Mouse (Mus musculus) kidney, embryonic 15.5 days (tissue): ENCODE data around the gene Golim4. TPM values are rescaled to one million over a fixed set of nuclear protein-coding genes. Genes with fewer than 3 reads are reported as not detected.

Experiments used
- ATAC-seq: fragments of 200-750 bp; cut with Nextera tagmentation; replicated peaks from 2 replicates; pipeline ENCODE4 v1.8.0; 2017; ENCODE audit warnings: moderate TSS enrichment; ENCODE audit not compliant: low FRiP score
- H3K27ac ChIP-seq: fragments of 300-500 bp; sonication (generic); 2 replicates; pipeline ENCODE4 v1.5.1; 2015; ENCODE audit warnings: mild to moderate bottlenecking, inconsistent platforms
- H3K27me3 ChIP-seq: fragments of 300-500 bp; sonication (generic); 2 replicates; pipeline ENCODE4 v1.6.1; 2015; ENCODE audit warnings: inconsistent platforms
- H3K36me3 ChIP-seq: fragments of 300-500 bp; sonication (generic); 2 replicates; pipeline ENCODE4 v1.6.1; 2015; ENCODE audit warnings: inconsistent platforms
- H3K4me1 ChIP-seq: fragments of 300-500 bp; sonication (generic); 2 replicates; pipeline ENCODE4 v1.6.1; 2015; ENCODE audit warnings: inconsistent platforms
- H3K4me2 ChIP-seq: fragments of 300-500 bp; sonication (generic); 2 replicates; pipeline ENCODE4 v1.6.1; 2015; ENCODE audit warnings: moderate library complexity, mild to moderate bottlenecking, inconsistent platforms
- H3K4me3 ChIP-seq: fragments of 300-500 bp; sonication (generic); replicated peaks from 2 replicates; pipeline ENCODE4 v1.5.1; 2015; ENCODE audit warnings: mild to moderate bottlenecking, inconsistent platforms
- H3K9ac ChIP-seq: fragments of 300-500 bp; sonication (generic); 2 replicates; pipeline ENCODE4 v1.6.1; 2015; ENCODE audit warnings: mild to moderate bottlenecking, inconsistent platforms
- H3K9me3 ChIP-seq: fragments of 300-500 bp; sonication (generic); replicated peaks from 2 replicates; pipeline ENCODE4 v1.6.1; 2016; ENCODE audit warnings: inconsistent platforms
- WGBS: fragments of 180-500 bp; shearing (Covaris S2); methylation state at CpG from one replicate; pipeline ENCODE4 v1.1.7; 2015; ENCODE audit warnings: mixed read lengths; 5-methylcytosine and 5-hydroxymethylcytosine counted together
- polyA plus RNA-seq: library from polyadenylated mRNA; unstranded; fragments of >200 nt; fragmentation: Nextera tagmentation; extraction: Ambion mirVana; gene quantifications from 2 replicates; pipeline ENCODE4 v1.2.1, GENCODE M21; 2015

Golim4 gene
- polyA plus RNA-seq, 1 experiment from 2014 or later, result 65.7 TPM

- no peak for ATAC-seq
- H3K27ac ChIP-seq, result no peak overlapping the region
- H3K9me3 ChIP-seq, result no peaks in the 10 kb centered on the region
- 79% methylated on average over 5 of the region's 5 CpGs for WGBS
- H3K4me2 ChIP-seq, result no peak overlapping the region
- H3K4me1 ChIP-seq, result peaks cover 15% of the 10 kb centered on the region
- no peak overlapping the region for H3K9ac ChIP-seq
- peaks cover 11% of the 10 kb centered on the region; the same call in 1 of the 2 replicates for H3K36me3 ChIP-seq
- H3K27me3 ChIP-seq, result no peaks in the 10 kb centered on the region
- no peak overlapping the region for H3K4me3 ChIP-seq
Measured at GRCm38 (mm10) chr3:75949358-75949757, 7.4 kb downstream of the Golim4 start.

DNA sequence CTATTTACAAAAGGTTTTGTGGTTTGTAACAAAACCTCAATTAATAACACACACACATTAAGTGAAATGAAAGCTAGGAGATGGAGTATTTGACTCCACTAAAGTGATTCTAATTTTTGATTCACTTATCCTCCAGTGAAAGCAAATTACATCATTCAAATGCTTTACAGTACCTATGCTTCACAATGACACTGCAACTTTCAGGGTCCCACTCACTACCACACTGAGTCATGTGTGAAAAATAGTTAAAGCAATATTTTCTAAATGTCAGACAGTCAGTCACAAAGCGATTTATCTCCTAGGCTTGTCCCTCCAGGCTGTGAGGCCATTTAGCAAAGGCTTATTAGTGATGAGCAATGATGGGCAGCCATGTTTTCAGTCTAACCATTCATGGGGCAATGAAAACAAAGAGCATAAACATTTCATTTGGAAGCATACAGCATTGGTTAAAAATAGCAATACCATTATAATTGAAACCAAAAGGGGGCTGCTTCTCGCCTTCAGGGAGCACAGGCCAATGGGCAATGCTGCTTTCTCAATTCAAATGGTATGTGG, 8.1 kb downstream of the Golim4 start:
- Histone ChIP-seq H3K4me2 (no peak overlapping the region), H3K36me3 (peaks cover 11% of the 10 kb centered on the region; the same call in 1 of the 2 replicates), H3K4me1 (peaks cover 8% of the 10 kb centered on the region), H3K27me3 (no peaks in the 10 kb centered on the region), H3K9ac (no peak overlapping the region), H3K9me3 (no peaks in the 10 kb centered on the region), H3K27ac (no peak overlapping the region), H3K4me3 (no peak overlapping the region)
- WGBS, result 79% methylated on average over 2 of the region's 2 CpGs
- no peak for ATAC-seq

GRCm38 (mm10) chr3:75948003-75948402, 8.7 kb downstream of the Golim4 start:
- Histone ChIP-seq H3K4me1 (peaks cover 5% of the 10 kb centered on the region), H3K9ac (no peak overlapping the region), H3K27me3 (no peaks in the 10 kb centered on the region), H3K4me3 (no peak overlapping the region), H3K4me2 (no peak overlapping the region), H3K27ac (no peak overlapping the region), H3K36me3 (peaks cover 11% of the 10 kb centered on the region; the same call in 1 of the 2 replicates), H3K9me3 (no peaks in the 10 kb centered on the region)
- WGBS, result 88% methylated on average over 1 of the region's 1 CpGs
- ATAC-seq, result no peak

GRCm38 (mm10) chr3:75942303-75943060, 14.3 kb downstream of the Golim4 start:
- peaks cover 12% of the 10 kb centered on the region; the same call in 1 of the 2 replicates for H3K36me3 ChIP-seq
- no peaks in the 10 kb centered on the region for H3K27me3 ChIP-seq
- peaks cover 12% of the 10 kb centered on the region for H3K4me1 ChIP-seq
- ATAC-seq, result no peak
- 63% methylated on average over 12 of the region's 12 CpGs for WGBS
- H3K9me3 ChIP-seq, result no peaks in the 10 kb centered on the region
- no peak overlapping the region for H3K4me3 ChIP-seq
- H3K4me2 ChIP-seq, result no peak overlapping the region
- H3K9ac ChIP-seq, result no peak overlapping the region
- no peak overlapping the region for H3K27ac ChIP-seq

- peaks cover 12% of the 10 kb centered on the region; the same call in 1 of the 2 replicates for H3K36me3 ChIP-seq
- no peak overlapping the region for H3K9ac ChIP-seq
- H3K4me1 ChIP-seq, result peaks cover 12% of the 10 kb centered on the region
- WGBS, result 86% methylated on average over 1 of the region's 1 CpGs
- no peak overlapping the region for H3K4me2 ChIP-seq
- no peak for ATAC-seq
- H3K4me3 ChIP-seq, result no peak overlapping the region
- H3K27me3 ChIP-seq, result no peaks in the 10 kb centered on the region
- H3K9me3 ChIP-seq, result no peaks in the 10 kb centered on the region
- H3K27ac ChIP-seq, result no peak overlapping the region
Measured at GRCm38 (mm10) chr3:75941864-75942263, 14.9 kb downstream of the Golim4 start.

GRCm38 (mm10) chr3:75936152-75936551, 20.6 kb downstream of the Golim4 start:
- Histone ChIP-seq H3K4me3 (no peak overlapping the region), H3K9me3 (no peaks in the 10 kb centered on the region; the same call in 1 of the 2 replicates), H3K27me3 (no peaks in the 10 kb centered on the region), H3K4me1 (no peaks in the 10 kb centered on the region), H3K4me2 (no peak overlapping the region), H3K27ac (no peak overlapping the region), H3K9ac (no peak overlapping the region), H3K36me3 (peaks cover 13% of the 10 kb centered on the region; the same call in 1 of the 2 replicates)
- WGBS, result 86% methylated on average over 2 of the region's 2 CpGs
- no peak for ATAC-seq

- Histone ChIP-seq H3K9ac (no peak overlapping the region), H3K4me1 (0 out of 2 replicates have a peak, but pooled peaks cover 3% of the 10 kb centered on the region), H3K27ac (0 out of 2 replicates have a peak overlapping the region, but pooled peaks have one; percentile 2), H3K9me3 (no peaks in the 10 kb centered on the region; the same call in 1 of the 2 replicates), H3K4me3 (no peak overlapping the region), H3K4me2 (no peak overlapping the region), H3K27me3 (no peaks in the 10 kb centered on the region), H3K36me3 (peaks cover 9% of the 10 kb centered on the region; the same call in 1 of the 2 replicates)
- WGBS, result 78% methylated on average over 2 of the region's 2 CpGs
- peak; percentile 62 for ATAC-seq
Measured at GRCm38 (mm10) chr3:75930659-75931225, 26.0 kb downstream of the Golim4 start.

- no peaks in the 10 kb centered on the region; the same call in 1 of the 2 replicates for H3K9me3 ChIP-seq
- no peaks in the 10 kb centered on the region for H3K27me3 ChIP-seq
- 0 out of 2 replicates have a peak, but pooled peaks cover 3% of the 10 kb centered on the region for H3K4me1 ChIP-seq
- 0 out of 2 replicates have a peak overlapping the region, but pooled peaks have one; percentile 2 for H3K27ac ChIP-seq
- H3K4me3 ChIP-seq, result no peak overlapping the region
- no peak overlapping the region for H3K9ac ChIP-seq
- WGBS, result 93% methylated on average over 7 of the region's 7 CpGs
- H3K4me2 ChIP-seq, result no peak overlapping the region
- ATAC-seq, result no peak
- peaks cover 9% of the 10 kb centered on the region; the same call in 1 of the 2 replicates for H3K36me3 ChIP-seq
Measured at GRCm38 (mm10) chr3:75929926-75930548, 26.7 kb downstream of the Golim4 start.

GRCm38 (mm10) chr3:75926327-75926726, 30.4 kb downstream of the Golim4 start:
- 84% methylated on average over 3 of the region's 3 CpGs for WGBS
- ATAC-seq, result no peak
- no peaks in the 10 kb centered on the region for H3K9me3 ChIP-seq
- H3K9ac ChIP-seq, result no peak overlapping the region
- H3K27me3 ChIP-seq, result no peaks in the 10 kb centered on the region
- H3K27ac ChIP-seq, result no peak overlapping the region
- H3K36me3 ChIP-seq, result no peaks in the 10 kb centered on the region
- H3K4me2 ChIP-seq, result no peak overlapping the region
- H3K4me1 ChIP-seq, result 0 out of 2 replicates have a peak, but pooled peaks cover 3% of the 10 kb centered on the region
- no peak overlapping the region for H3K4me3 ChIP-seq

DNA sequence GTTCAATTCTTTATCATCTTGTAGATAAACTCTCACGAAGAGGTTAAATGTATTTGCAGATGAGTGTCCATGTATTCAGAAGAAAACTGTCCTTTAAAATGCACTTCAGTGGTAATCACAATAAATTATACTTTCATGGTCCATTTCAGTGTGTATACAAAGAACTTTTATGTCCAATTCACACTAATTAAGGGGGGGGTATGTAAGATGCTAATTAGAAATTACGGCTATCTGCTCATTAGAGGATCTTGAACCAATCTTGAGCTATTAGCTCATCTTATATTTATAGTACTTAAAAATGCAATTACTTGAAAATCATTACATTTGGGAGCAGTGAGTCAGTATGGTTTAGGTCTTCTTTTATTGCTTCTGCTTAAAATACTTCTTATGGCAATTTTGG, 31.6 kb downstream of the Golim4 start:
- Histone ChIP-seq H3K9ac (no peak overlapping the region), H3K4me2 (no peak overlapping the region), H3K4me1 (0 out of 2 replicates have a peak, but pooled peaks cover 7% of the 10 kb centered on the region), H3K27me3 (no peaks in the 10 kb centered on the region), H3K9me3 (no peaks in the 10 kb centered on the region), H3K27ac (no peak overlapping the region), H3K36me3 (no peaks in the 10 kb centered on the region), H3K4me3 (no peak overlapping the region)
- WGBS, result 86% methylated on average over 2 of the region's 2 CpGs
- no peak for ATAC-seq

DNA sequence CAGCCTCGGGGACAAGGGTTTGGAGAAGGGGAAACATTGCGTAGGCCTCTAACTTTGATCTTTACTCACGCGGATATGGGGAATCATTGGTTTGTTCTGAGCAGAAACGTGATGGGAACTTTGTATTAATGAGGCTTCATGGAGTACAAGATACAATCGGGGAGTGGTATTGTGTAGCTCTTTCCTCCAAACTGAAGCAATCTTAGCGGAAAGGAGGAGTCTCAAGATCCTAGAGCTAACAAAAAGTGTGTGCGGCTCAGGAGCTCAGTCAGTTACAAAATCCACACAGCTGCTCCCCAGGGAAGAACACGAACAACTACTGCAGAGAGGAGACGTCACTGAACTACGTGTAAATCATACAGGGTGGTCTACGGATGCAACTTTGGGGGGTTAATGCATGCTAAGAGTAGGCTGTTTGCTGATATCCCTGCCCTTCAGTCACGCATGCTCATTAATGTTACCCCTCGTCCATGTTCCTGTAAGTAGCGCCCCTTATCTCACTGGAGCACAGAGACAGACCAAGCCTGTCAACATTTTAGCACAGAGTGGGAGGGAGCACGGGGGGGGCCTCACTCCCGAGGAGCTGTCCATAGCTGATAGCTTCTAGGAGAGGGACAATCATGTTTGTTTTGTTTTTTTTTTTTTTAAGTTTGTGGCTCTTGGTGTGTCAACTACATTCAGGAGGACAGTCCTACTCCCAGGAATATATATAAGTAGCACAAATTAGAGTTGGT, 38.8 kb downstream of the Golim4 start:
- H3K9ac ChIP-seq, result no peak overlapping the region
- no peaks in the 10 kb centered on the region for H3K27me3 ChIP-seq
- no peaks in the 10 kb centered on the region for H3K36me3 ChIP-seq
- no peak overlapping the region for H3K4me2 ChIP-seq
- 0 out of 2 replicates have a peak, but pooled peaks cover 4% of the 10 kb centered on the region for H3K4me1 ChIP-seq
- no peak overlapping the region for H3K4me3 ChIP-seq
- WGBS, result 83% methylated on average over 17 of the region's 17 CpGs
- ATAC-seq, result peak; percentile 86
- no peak overlapping the region for H3K27ac ChIP-seq
- no peaks in the 10 kb centered on the region for H3K9me3 ChIP-seq
